In genomic region chr10:69405431-69405830, GRCm38 (mm10) we compare ENCODE assay signal across 15 mouse cellular contexts. TPM values are rescaled to one million over a fixed set of nuclear protein-coding genes. Genes with fewer than 3 reads are reported as not detected.
"Had no signal": no experiment of that assay in that cellular context is flagged by ENCODE, and none has a peak within 500 bp of the region (broad histone marks: within the 10 kb centered on the region; RNA-seq: fewer than 3 reads in every experiment).

No protein-coding gene starts in this region.

- H3K9ac ChIP-seq: limb, embryonic 15.5 days; liver, embryonic 12.5 days; liver, embryonic 14.5 days; lung, embryonic 14.5 days; midbrain, embryonic 12.5 days; midbrain, embryonic 15.5 days; neural tube, embryonic 12.5 days; stomach, embryonic 15.5 days had no signal

- H3K27ac ChIP-seq: limb, embryonic 15.5 days; liver, embryonic 12.5 days; liver, embryonic 14.5 days; macrophage; midbrain, embryonic 10.5 days; midbrain, embryonic 12.5 days; midbrain, embryonic 15.5 days; neural tube, embryonic 12.5 days; stomach, embryonic 15.5 days; stomach, postnatal 0 days had no signal

- H3K9me3 ChIP-seq: limb, embryonic 15.5 days; liver, embryonic 12.5 days; midbrain, embryonic 10.5 days; midbrain, embryonic 12.5 days; midbrain, embryonic 15.5 days; neural tube, embryonic 12.5 days; stomach, embryonic 15.5 days had no signal

- ATAC-seq: liver, embryonic 12.5 days; midbrain, embryonic 15.5 days had no signal

- H3K4me1 ChIP-seq: liver, embryonic 12.5 days; neural tube, embryonic 12.5 days; stomach, embryonic 15.5 days had no signal

- H3K4me2 ChIP-seq: limb, embryonic 15.5 days; liver, embryonic 12.5 days; lung, embryonic 14.5 days; midbrain, embryonic 12.5 days; midbrain, embryonic 15.5 days; neural tube, embryonic 12.5 days; stomach, embryonic 15.5 days had no signal

- H3K36me3 ChIP-seq: limb, embryonic 15.5 days; liver, embryonic 12.5 days; midbrain, embryonic 10.5 days; midbrain, embryonic 12.5 days; midbrain, embryonic 15.5 days; neural tube, embryonic 12.5 days; stomach, embryonic 15.5 days had no signal

- H3K4me3 ChIP-seq: limb, embryonic 15.5 days; liver, embryonic 12.5 days; midbrain, embryonic 10.5 days; midbrain, embryonic 12.5 days; midbrain, embryonic 15.5 days; neural tube, embryonic 12.5 days; stomach, embryonic 15.5 days had no signal

- DNase-seq: lung, embryonic 14.5 days; right cerebral cortex, postnatal 14 days; thymus, postnatal 25 days; thymus, postnatal 4 days had no signal

- H3K27me3 ChIP-seq: stomach, embryonic 15.5 days had no signal

RNA-seq across cellular contexts. Expression of gene Ank3, which starts 6.9 kb away (rescaled TPM):
- total RNA-seq: monocyte, adult 5-6 weeks had no signal
- polyA plus RNA-seq: macrophage had no signal
